Mouse (Mus musculus) small intestine, adult 2 months (tissue): Measurements from ENCODE around the gene Lztr1. TPM values are rescaled to one million over a fixed set of nuclear protein-coding genes. Genes with fewer than 3 reads are reported as not detected.

Source experiments
- H3K27ac ChIP-seq: fragments of 200-500 bp; 2 replicates; pipeline ENCODE4 v1.5.1; 2012; ENCODE audit warnings: low read depth, low read length, control low read depth, inconsistent platforms; ENCODE audit not compliant: insufficient read depth
- H3K27me3 ChIP-seq: fragments of 200-500 bp; 2 replicates; pipeline ENCODE4 v1.6.1; 2012; ENCODE audit warnings: mild to moderate bottlenecking, moderate library complexity, low read length, inconsistent platforms; ENCODE audit not compliant: control insufficient read depth, insufficient read depth
- H3K36me3 ChIP-seq: fragments of 200-500 bp; 2 replicates; pipeline ENCODE4 v1.6.1; 2012; ENCODE audit warnings: mild to moderate bottlenecking, low read length, control low read depth, inconsistent platforms; ENCODE audit not compliant: control insufficient read depth, insufficient read depth
- H3K4me1 ChIP-seq: fragments of 200-500 bp; 2 replicates; pipeline ENCODE4 v1.6.1; 2012; ENCODE audit warnings: low read length, inconsistent platforms, mixed read lengths; ENCODE audit not compliant: control insufficient read depth, insufficient read depth, insufficient read length
- H3K4me3 ChIP-seq: fragments of 200-500 bp; 2 replicates; pipeline ENCODE4 v1.5.1; 2012; ENCODE audit warnings: low read depth, mild to moderate bottlenecking, control low read depth, inconsistent platforms, low read length, moderate library complexity
- CTCF ChIP-seq: fragments of 200-500 bp; IDR thresholded peaks from 2 replicates; pipeline ENCODE4 v1.5.1; 2012; ENCODE audit warnings: low read depth, mild to moderate bottlenecking, control low read depth, inconsistent platforms, low read length, moderate library complexity, mixed read lengths; ENCODE audit not compliant: insufficient replicate concordance, insufficient read length; ENCODE audit errors: extremely low read depth
- POLR2A ChIP-seq: fragments of 200-500 bp; IDR thresholded peaks from 2 replicates; pipeline ENCODE4 v1.6.1; 2012; ENCODE audit warnings: low read depth, mild to moderate bottlenecking, control low read depth, inconsistent platforms, low read length, moderate library complexity
- WGBS: fragments of 180-500 bp; shearing (Covaris S2); methylation state at CpG from one replicate; pipeline ENCODE4 v1.1.7; 2018; 5-methylcytosine and 5-hydroxymethylcytosine counted together
- polyA plus RNA-seq: library from polyadenylated mRNA; depleted of rRNA; stranded (reverse); fragments of >200 nt; gene quantifications from 2 replicates; pipeline ENCODE4 v1.2.3, GENCODE M21; 2012; rRNA removed

Gene Lztr1
- polyA plus RNA-seq, 1 experiment: 197 TPM

DNA sequence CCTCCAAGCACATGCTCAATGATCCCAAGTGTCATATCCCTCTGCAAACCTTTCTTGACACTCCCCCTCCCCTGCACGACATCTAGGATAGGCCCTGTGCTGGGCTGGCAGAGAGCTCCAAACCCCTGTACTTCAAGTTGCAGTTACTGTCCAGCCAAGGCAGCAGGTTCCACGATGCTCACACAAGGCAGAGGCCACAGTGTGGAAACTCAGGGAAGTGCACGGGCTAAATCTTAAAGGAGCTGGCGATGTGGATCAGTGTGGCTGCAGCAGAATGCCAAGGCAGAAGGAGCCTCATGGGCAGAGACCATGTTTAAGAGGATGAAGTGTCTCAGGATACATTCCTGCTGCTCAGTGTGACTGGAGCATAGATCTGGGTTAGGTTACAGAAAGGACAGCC lies 57.7 kb downstream of the Lztr1 start:
- TF ChIP-seq POLR2A: no peak
- no peak for TF ChIP-seq CTCF
- peaks cover 2% of the 10 kb centered on the region; the same call in 1 of the 2 replicates for H3K4me1 ChIP-seq
- 48% methylated on average over 4 of the region's 4 CpGs for WGBS
- H3K27ac ChIP-seq: no peak overlapping the region
- H3K36me3 ChIP-seq: no peaks in the 10 kb centered on the region
- no peaks in the 10 kb centered on the region for H3K27me3 ChIP-seq
- no peak overlapping the region for H3K4me3 ChIP-seq

Other genes with a start within 250 kb of the Lztr1 start
- 9.3 and 10.6 TPM in 2 replicates for gene Tmem191c, start 232.6 kb upstream of the Lztr1 start, polyA plus RNA-seq
- gene Serpind1, start 177.3 kb upstream of the Lztr1 start, polyA plus RNA-seq: 0.13 TPM in 1 of 2 replicates, not detected in the other
- gene Snap29, start 102.7 kb upstream of the Lztr1 start, polyA plus RNA-seq: 3.8 and 7.5 TPM in 2 replicates
- gene Pi4ka, start 102.4 kb upstream of the Lztr1 start, polyA plus RNA-seq: 19.2 and 56.9 TPM in 2 replicates
- 33.5 and 47.3 TPM in 2 replicates for gene Crkl, start 56.7 kb upstream of the Lztr1 start, polyA plus RNA-seq
- gene Aifm3, start 19.1 kb upstream of the Lztr1 start, polyA plus RNA-seq: 0.60 and 0.67 TPM in 2 replicates
- 43.1 and 88.8 TPM in 2 replicates for gene Thap7, start 22.4 kb downstream of the Lztr1 start, polyA plus RNA-seq
- gene Lrrc74b, start 52.6 kb downstream of the Lztr1 start, polyA plus RNA-seq: 0.23 TPM in 1 of 2 replicates, not detected in the other
- gene P2rx6, start 53.2 kb downstream of the Lztr1 start, polyA plus RNA-seq: 0.84 and 1.4 TPM in 2 replicates
- gene Slc7a4, start 74.5 kb downstream of the Lztr1 start, polyA plus RNA-seq: 13.5 and 13.7 TPM in 2 replicates
- 13.6 and 24.3 TPM in 2 replicates for gene Smpd4, start 110.7 kb downstream of the Lztr1 start, polyA plus RNA-seq
- gene Ccdc74a, start 137.8 kb downstream of the Lztr1 start, polyA plus RNA-seq: 0.39 and 0.76 TPM in 2 replicates
- 101 and 194 TPM in 2 replicates for gene Med15, start 224.2 kb downstream of the Lztr1 start, polyA plus RNA-seq